Mouse (Mus musculus) CH12.LX (cell line): ENCODE measurements at regions not wholly inside any gene's neighbourhood (a gene's known extent, or its start where the extent isn't known, plus 50 kb on each side); places are given as distances from the start of the nearest gene placed in this dataset.

Source experiments
- DNase-seq: peaks from one replicate; pipeline ENCODE4 v3.0.0-alpha.2; 2013; ENCODE audit errors: extremely low read depth
- H3K27ac ChIP-seq: 2 replicates; pipeline ENCODE4 v1.5.1; 2012; ENCODE audit warnings: low read depth, mild to moderate bottlenecking, control low read depth, moderate library complexity; ENCODE audit not compliant: insufficient read depth
- H3K27me3 ChIP-seq: replicated peaks from 2 replicates; pipeline ENCODE3; 2012; ENCODE audit warnings: inconsistent platforms
- H3K36me3 ChIP-seq, 2 experiments: replicated peaks in 1 of 2; 2 replicates each; pipeline versions ENCODE3 to v1.6.1; 2012; ENCODE audit warnings: inconsistent platforms in 1 of 2, low read length in 1 of 2, mild to moderate bottlenecking in 1 of 2, mixed read lengths in 1 of 2, moderate library complexity in 1 of 2; ENCODE audit not compliant: control insufficient read depth in 1 of 2, insufficient read depth in 1 of 2
- H3K4me1 ChIP-seq, 2 experiments: 2 replicates each; pipeline ENCODE4 v1.6.1; 2012; ENCODE audit warnings: inconsistent platforms in 1 of 2, moderate library complexity in 1 of 2; ENCODE audit not compliant: insufficient read depth in 2 of 2, control insufficient read depth in 1 of 2
- H3K4me2 ChIP-seq: 2 replicates; pipeline ENCODE4 v1.6.1; 2012; ENCODE audit warnings: low read depth, mild to moderate bottlenecking, control low read depth; ENCODE audit not compliant: poor library complexity, insufficient read depth, severe bottlenecking
- H3K4me3 ChIP-seq, 3 experiments: fragments of 150-350 bp in 1 of 3; sonication (generic) in 1 of 3; replicated peaks in 1 of 3; 2 replicates each; pipeline versions ENCODE3 to v1.5.1; 2011 to 2012; ENCODE audit warnings: low read depth in 2 of 3, low read length in 2 of 3, mild to moderate bottlenecking in 2 of 3, moderate library complexity in 2 of 3, control low read depth in 1 of 3, improper control_type of control experiment in 1 of 3, inconsistent platforms in 1 of 3, mixed read lengths in 1 of 3; ENCODE audit not compliant: poor library complexity in 1 of 3
- H3K79me2 ChIP-seq: replicated peaks from 2 replicates; pipeline ENCODE4 v1.6.1; 2012; ENCODE audit warnings: mild to moderate bottlenecking, moderate library complexity; ENCODE audit not compliant: control insufficient read depth, poor library complexity, insufficient read depth, severe bottlenecking; ENCODE audit errors: extremely low read depth
- H3K9ac ChIP-seq: 2 replicates; pipeline ENCODE4 v1.6.1; 2012; ENCODE audit warnings: low read depth, mild to moderate bottlenecking, control low read depth, moderate library complexity; ENCODE audit not compliant: insufficient read depth
- H3K9me3 ChIP-seq: replicated peaks from 2 replicates; pipeline ENCODE3; 2012; ENCODE audit warnings: low read length, inconsistent platforms, mixed read lengths
- CHD1 ChIP-seq: IDR thresholded peaks from 2 replicates; pipeline ENCODE4 v1.6.1; 2012; ENCODE audit warnings: low read depth, low read length, improper control_type of control experiment, inconsistent platforms
- CTCF ChIP-seq, 2 experiments: IDR thresholded peaks in 1 of 2; conservative IDR thresholded peaks in 1 of 2; 2 replicates each; pipeline ENCODE4 v1.5.1; 2011 to 2012; ENCODE audit warnings: low read depth in 2 of 2, low read length in 2 of 2, improper control_type of control experiment in 1 of 2, inconsistent platforms in 1 of 2, mild to moderate bottlenecking in 1 of 2, moderate library complexity in 1 of 2
- E2F4 ChIP-seq: IDR thresholded peaks from 2 replicates; pipeline ENCODE4 v1.6.1; 2011; ENCODE audit warnings: low read depth, low read length, improper control_type of control experiment; ENCODE audit not compliant: insufficient replicate concordance
- ELF1 ChIP-seq: IDR thresholded peaks from 2 replicates; pipeline ENCODE4 v1.6.1; 2014; ENCODE audit warnings: low read depth, mild to moderate bottlenecking, inconsistent platforms, low read length, improper control_type of control experiment
- EP300 ChIP-seq: IDR thresholded peaks from 2 replicates; pipeline ENCODE4 v1.6.1; 2011; ENCODE audit warnings: low read length, improper control_type of control experiment
- GABPA ChIP-seq: IDR thresholded peaks from 2 replicates; pipeline ENCODE4 v1.6.1; 2012; ENCODE audit warnings: low read depth, low read length, improper control_type of control experiment, inconsistent platforms; ENCODE audit not compliant: insufficient replicate concordance
- JUN ChIP-seq: IDR thresholded peaks from 2 replicates; pipeline ENCODE4 v1.6.1; 2011; ENCODE audit warnings: low read depth, mild to moderate bottlenecking, low read length, improper control_type of control experiment, moderate library complexity; ENCODE audit not compliant: insufficient read depth
- KAT2A ChIP-seq: IDR thresholded peaks from 2 replicates; pipeline ENCODE4 v1.6.1; 2012; ENCODE audit warnings: low read length, improper control_type of control experiment, inconsistent platforms; ENCODE audit not compliant: insufficient replicate concordance
- MAFK ChIP-seq: IDR thresholded peaks from 2 replicates; pipeline ENCODE4 v1.6.1; 2011; ENCODE audit warnings: low read length, improper control_type of control experiment; ENCODE audit not compliant: insufficient replicate concordance
- MAX ChIP-seq: IDR thresholded peaks from 2 replicates; pipeline ENCODE4 v1.6.1; 2011; ENCODE audit warnings: low read length, improper control_type of control experiment
- MAZ ChIP-seq: IDR thresholded peaks from 2 replicates; pipeline ENCODE4 v1.6.1; 2012; ENCODE audit warnings: low read depth, mild to moderate bottlenecking, inconsistent platforms, low read length, improper control_type of control experiment, moderate library complexity
- MXI1 ChIP-seq: IDR thresholded peaks from 2 replicates; pipeline ENCODE4 v1.6.1; 2011; ENCODE audit warnings: mild to moderate bottlenecking, low read depth, low read length, improper control_type of control experiment
- MYC ChIP-seq: IDR thresholded peaks from 2 replicates; pipeline ENCODE4 v1.6.1; 2011; ENCODE audit warnings: low read depth, mild to moderate bottlenecking, improper control_type of control experiment, low read length
- NELFE ChIP-seq: IDR thresholded peaks from 2 replicates; pipeline ENCODE4 v1.6.1; 2011; ENCODE audit warnings: low read depth, low read length, improper control_type of control experiment
- PAX5 ChIP-seq: IDR thresholded peaks from 2 replicates; pipeline ENCODE4 v1.6.1; 2012; ENCODE audit warnings: low read length, inconsistent platforms, mixed read lengths
- POLR2A ChIP-seq: IDR thresholded peaks from 2 replicates; pipeline ENCODE4 v1.6.1; 2011; ENCODE audit warnings: low read depth, mild to moderate bottlenecking, improper control_type of control experiment, low read length
- TBP ChIP-seq: conservative IDR thresholded peaks from 2 replicates; pipeline ENCODE4 v1.6.1; 2011; ENCODE audit warnings: low read depth, low read length, improper control_type of control experiment
- TCF12 ChIP-seq: IDR thresholded peaks from 2 replicates; pipeline ENCODE4 v1.6.1; 2014; ENCODE audit warnings: low read depth, mild to moderate bottlenecking, inconsistent platforms, low read length, improper control_type of control experiment
- UBTF ChIP-seq: IDR thresholded peaks from 2 replicates; pipeline ENCODE4 v1.6.1; 2012; ENCODE audit warnings: low read depth, mild to moderate bottlenecking, inconsistent platforms, low read length, improper control_type of control experiment, moderate library complexity
- USF2 ChIP-seq: conservative IDR thresholded peaks from 2 replicates; pipeline ENCODE4 v1.6.1; 2011; ENCODE audit warnings: low read depth, low read length, improper control_type of control experiment
- ZC3H11A ChIP-seq: IDR thresholded peaks from 2 replicates; pipeline ENCODE4 v1.6.1; 2012; ENCODE audit warnings: low read depth, mild to moderate bottlenecking, inconsistent platforms, low read length, improper control_type of control experiment
- dilution Hi-C: fragments of 300-500 bp; cut with MboI; formaldehyde crosslinking; loops from 2 replicates; pipeline ENCODE4 v1.14.3; 2020; ENCODE audit warnings: low sequenced_read_pairs; ENCODE audit not compliant: extremely low pct_unique_long_range_greater_than_20kb, extremely low pct_ligation_motif_present
- in situ Hi-C: fragments of 300-500 bp; cut with MboI; formaldehyde crosslinking; loops from 3 replicates; pipeline ENCODE4 v1.14.3; 2019; ENCODE audit warnings: low sequenced_read_pairs, low pct_ligation_motif_present, low pct_unique_long_range_greater_than_20kb, mixed read lengths

DNA sequence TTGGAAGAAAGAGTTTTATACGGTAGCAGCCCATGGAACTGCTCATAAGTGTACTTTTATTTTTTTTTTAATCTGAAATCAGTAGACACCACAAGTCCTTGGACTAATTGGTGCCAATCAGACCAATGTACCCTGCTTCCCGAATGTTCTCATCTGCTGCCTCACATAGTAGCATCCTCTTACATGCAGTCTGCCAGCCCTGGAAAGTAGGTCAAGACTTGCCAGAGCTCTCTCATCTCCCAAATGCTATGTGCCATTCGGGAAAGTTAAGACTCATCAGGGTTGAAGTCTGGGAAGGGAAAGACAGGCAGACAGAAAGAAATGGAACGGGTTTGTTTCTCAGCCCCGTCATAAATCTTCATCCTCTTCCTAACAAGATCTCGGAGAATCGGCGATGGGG is 115.2 kb upstream of the Rbms3 start:
- no peaks in the 10 kb centered on the region for H3K4me1 ChIP-seq
- no peak overlapping the region for H3K4me3 ChIP-seq
- no peak for DNase-seq
- no peak overlapping the region for H3K27ac ChIP-seq
- H3K4me2 ChIP-seq: no peak overlapping the region
- H3K9ac ChIP-seq: no peak overlapping the region
- no peaks in the 10 kb centered on the region for H3K36me3 ChIP-seq
- in situ Hi-C loops: no loop called here
- H3K27me3 ChIP-seq: no peaks in the 10 kb centered on the region
- TF ChIP-seq KAT2A: no peak
- no peak for TF ChIP-seq TBP
- no peak for TF ChIP-seq PAX5
- TF ChIP-seq MAZ: no peak
- TF ChIP-seq NELFE: no peak
- no peaks in the 10 kb centered on the region for H3K79me2 ChIP-seq
- H3K9me3 ChIP-seq: peaks cover 88% of the 10 kb centered on the region
- dilution Hi-C loops: no loop called here

DNA sequence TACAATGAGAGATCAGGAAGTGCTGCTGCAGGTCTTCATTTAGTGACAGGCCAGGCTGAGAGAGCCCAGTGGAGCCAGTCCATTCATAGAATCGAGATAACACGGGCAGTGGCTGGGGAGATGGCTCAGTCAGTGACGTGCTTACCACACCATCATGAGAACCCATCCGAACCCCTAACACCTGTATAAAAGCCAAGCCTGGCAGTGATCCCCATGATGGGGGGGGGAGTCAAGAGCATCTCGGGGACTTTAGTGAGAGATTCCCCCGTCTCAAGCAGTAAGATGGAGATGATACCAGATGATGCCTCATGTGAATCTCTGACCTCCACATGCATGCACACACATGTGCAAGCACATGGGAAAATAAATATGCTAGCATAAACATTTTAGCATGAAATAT is 99.7 kb upstream of the Rbms3 start:
- Histone ChIP-seq H3K4me3 (no peak overlapping the region), H3K79me2 (no peaks in the 10 kb centered on the region), H3K27ac (no peak overlapping the region), H3K27me3 (no peaks in the 10 kb centered on the region), H3K9me3 (peaks cover 73% of the 10 kb centered on the region), H3K36me3 (no peaks in the 10 kb centered on the region), H3K4me2 (no peak overlapping the region), H3K9ac (no peak overlapping the region), H3K4me1 (no peaks in the 10 kb centered on the region)
- DNase-seq: no peak
- in situ Hi-C loops: no loop called here
- dilution Hi-C loops: no loop called here
- no peak for TF ChIP-seq MXI1
- no peak for TF ChIP-seq MAFK
- no peak for TF ChIP-seq UBTF
- no peak for TF ChIP-seq JUN
- no peak for TF ChIP-seq ELF1
- TF ChIP-seq ZC3H11A: no peak
- no peak for TF ChIP-seq EP300
- TF ChIP-seq E2F4: no peak
- TF ChIP-seq TCF12: no peak
- no peak for TF ChIP-seq MYC
- TF ChIP-seq CHD1: no peak
- TF ChIP-seq GABPA: no peak
- TF ChIP-seq CTCF (conservative IDR thresholded peaks at IDR 0.05 in 1 of 2, IDR thresholded peaks at IDR 0.05 in 1 of 2; ENCODE audit: low read depth in 2 of 2, low read length in 2 of 2): no peak
- no peak for TF ChIP-seq NELFE
- TF ChIP-seq MAX: no peak
- no peak for TF ChIP-seq POLR2A
- TF ChIP-seq USF2: no peak
- TF ChIP-seq KAT2A: no peak
